Mouse (Mus musculus) liver, embryonic 13.5 days (tissue): ENCODE data around the gene 4930451I11Rik. TPM values are rescaled to one million over a fixed set of nuclear protein-coding genes. Genes with fewer than 3 reads are reported as not detected.
A peak's percentile ranks its signal among the peaks of the same experiment; 100 is the strongest.

Experiments
- ATAC-seq: fragments of 200-750 bp; cut with Nextera tagmentation; 2 replicates; pipeline ENCODE4 v1.8.0; 2017; ENCODE audit warnings: low read depth, mild to moderate bottlenecking, moderate number of reproducible peaks, moderate library complexity
- DNase-seq: peaks from one replicate; pipeline ENCODE4 v3.0.0; 2022
- H3K27ac ChIP-seq: fragments of 300-500 bp; sonication (generic); 2 replicates; pipeline ENCODE4 v1.5.1; 2015; ENCODE audit warnings: moderate library complexity, mild to moderate bottlenecking, inconsistent platforms
- H3K27me3 ChIP-seq: fragments of 300-500 bp; sonication (generic); 2 replicates; pipeline ENCODE4 v1.6.1; 2015; ENCODE audit warnings: mild to moderate bottlenecking, inconsistent platforms
- H3K36me3 ChIP-seq: fragments of 300-500 bp; sonication (generic); 2 replicates; pipeline ENCODE4 v1.6.1; 2015; ENCODE audit warnings: mild to moderate bottlenecking, inconsistent platforms
- H3K4me1 ChIP-seq: fragments of 300-500 bp; sonication (generic); replicated peaks from 2 replicates; pipeline ENCODE4 v1.6.1; 2015; ENCODE audit warnings: inconsistent platforms
- H3K4me2 ChIP-seq: fragments of 300-500 bp; sonication (generic); 2 replicates; pipeline ENCODE4 v1.6.1; 2015; ENCODE audit warnings: inconsistent platforms, mild to moderate bottlenecking, moderate library complexity
- H3K4me3 ChIP-seq: fragments of 300-500 bp; sonication (generic); replicated peaks from 2 replicates; pipeline ENCODE4 v1.5.1; 2015; ENCODE audit warnings: mild to moderate bottlenecking, inconsistent platforms
- H3K9ac ChIP-seq: fragments of 300-500 bp; sonication (generic); 2 replicates; pipeline ENCODE4 v1.6.1; 2015; ENCODE audit warnings: mild to moderate bottlenecking, inconsistent platforms
- H3K9me3 ChIP-seq: fragments of 300-500 bp; sonication (generic); replicated peaks from 2 replicates; pipeline ENCODE4 v1.6.1; 2016; ENCODE audit warnings: inconsistent platforms
- WGBS: fragments of 180-500 bp; shearing (Covaris S2); methylation state at CpG from one replicate; pipeline ENCODE4 v1.1.7; 2015; ENCODE audit not compliant: insufficient replicate concordance; 5-methylcytosine and 5-hydroxymethylcytosine counted together
- polyA plus RNA-seq: library from polyadenylated mRNA; unstranded; fragments of >200 nt; fragmentation: Nextera tagmentation; extraction: Ambion mirVana; gene quantifications from 2 replicates; pipeline ENCODE4 v1.2.1, GENCODE M21; 2015

4930451I11Rik gene
- polyA plus RNA-seq, 1 experiment from 2014 or later, result not detected

- peak overlapping the region; percentile 78 for H3K4me3 ChIP-seq
These were observed 32.4 kb downstream of the 4930451I11Rik start for GRCm38 (mm10) chr7:126799050-126799467.

GRCm38 (mm10) chr7:126798127-126799049 lies 33.1 kb downstream of the 4930451I11Rik start:
- Histone ChIP-seq H3K27me3 (no peaks in the 10 kb centered on the region), H3K9ac (peak overlapping the region; percentile 79), H3K4me3 (peak overlapping the region; percentile 78), H3K4me1 (peaks cover 81% of the 10 kb centered on the region), H3K9me3 (no peaks in the 10 kb centered on the region), H3K4me2 (peak overlapping the region; percentile 95), H3K36me3 (peaks cover 34% of the 10 kb centered on the region), H3K27ac (peak overlapping the region; percentile 92)
- DNase-seq (peak; percentile 46), ATAC-seq (peak; percentile 32)
- WGBS, result under 1% methylated on average over 40 of the region's 40 CpGs

More at GRCm38 (mm10) chr7:126799050-126799467, 32.4 kb downstream of the 4930451I11Rik start:
- ATAC-seq (peak; percentile 93), DNase-seq (peak; percentile 95)
- no peaks in the 10 kb centered on the region for H3K9me3 ChIP-seq
- under 1% methylated on average over 30 of the region's 36 CpGs for WGBS
- peaks cover 34% of the 10 kb centered on the region for H3K36me3 ChIP-seq
- peak overlapping the region; percentile 79 for H3K9ac ChIP-seq
- peak overlapping the region; percentile 95 for H3K4me2 ChIP-seq
- H3K4me1 ChIP-seq, result peaks cover 82% of the 10 kb centered on the region
- peak overlapping the region; percentile 92 for H3K27ac ChIP-seq
- H3K27me3 ChIP-seq, result no peaks in the 10 kb centered on the region

- H3K9me3 ChIP-seq, result no peaks in the 10 kb centered on the region
- ATAC-seq, result peak; percentile 2; the same call in 1 of the 2 replicates
- peak within 1 kb of the TSS; percentile 95 for H3K4me2 ChIP-seq
- H3K9ac ChIP-seq, result peak within 1 kb of the TSS; percentile 79
- H3K36me3 ChIP-seq, result peaks cover 34% of the 10 kb centered on the region
- peak within 1 kb of the TSS; percentile 92 for H3K27ac ChIP-seq
- no peaks in the 10 kb centered on the region for H3K27me3 ChIP-seq
- 8% methylated on average over 21 of the region's 21 CpGs for WGBS
- H3K4me1 ChIP-seq, result peaks cover 81% of the 10 kb centered on the region
- peak within 1 kb of the TSS; percentile 78 for H3K4me3 ChIP-seq
- DNase-seq, result peak; percentile 47
These were observed 33.9 kb downstream of the 4930451I11Rik start, which contains the start of gene Fam57b for GRCm38 (mm10) chr7:126797411-126798126. Gene Fam57b (plus strand): TSS chr7:126797668.

- ATAC-seq (no peak), DNase-seq (no peak)
These were observed 35.0 kb downstream of the 4930451I11Rik start for GRCm38 (mm10) chr7:126796350-126796932.

GRCm38 (mm10) chr7:126795387-126796317 lies 35.8 kb downstream of the 4930451I11Rik start:
- Histone ChIP-seq H3K4me3 (no peak overlapping the region), H3K4me2 (no peak overlapping the region), H3K9ac (no peak overlapping the region), H3K27me3 (no peaks in the 10 kb centered on the region), H3K27ac (peak overlapping the region; percentile 92; the same call in 1 of the 2 replicates), H3K9me3 (no peaks in the 10 kb centered on the region), H3K36me3 (peaks cover 35% of the 10 kb centered on the region), H3K4me1 (peaks cover 81% of the 10 kb centered on the region)
- no peak for DNase-seq
- 77% methylated on average over 16 of the region's 16 CpGs for WGBS
- ATAC-seq, result no peak

More at GRCm38 (mm10) chr7:126796350-126796932, 35.0 kb downstream of the 4930451I11Rik start:
- H3K9ac ChIP-seq, result peak overlapping the region; percentile 79
- H3K27ac ChIP-seq, result peak overlapping the region; percentile 92
- peaks cover 80% of the 10 kb centered on the region for H3K4me1 ChIP-seq
- no peaks in the 10 kb centered on the region for H3K27me3 ChIP-seq
- H3K4me2 ChIP-seq, result peak overlapping the region; percentile 95
- H3K36me3 ChIP-seq, result peaks cover 34% of the 10 kb centered on the region
- 77% methylated on average over 8 of the region's 8 CpGs for WGBS
- 0 out of 2 replicates have a peak overlapping the region, but pooled peaks have one; percentile 78 for H3K4me3 ChIP-seq
- H3K9me3 ChIP-seq, result no peaks in the 10 kb centered on the region

- ATAC-seq (no peak), DNase-seq (no peak)
- Histone ChIP-seq H3K27ac (no peak overlapping the region), H3K9ac (no peak overlapping the region), H3K4me3 (no peak overlapping the region), H3K4me1 (peaks cover 80% of the 10 kb centered on the region), H3K27me3 (no peaks in the 10 kb centered on the region), H3K9me3 (no peaks in the 10 kb centered on the region), H3K36me3 (peaks cover 49% of the 10 kb centered on the region), H3K4me2 (no peak overlapping the region)
- 47% methylated on average over 4 of the region's 4 CpGs for WGBS
These were observed 37.2 kb downstream of the 4930451I11Rik start for GRCm38 (mm10) chr7:126794271-126794605.

- no peaks in the 10 kb centered on the region for H3K9me3 ChIP-seq
- H3K4me3 ChIP-seq, result no peak overlapping the region
- peaks cover 55% of the 10 kb centered on the region for H3K36me3 ChIP-seq
- 0 out of 2 replicates have a peak overlapping the region, but pooled peaks have one; percentile 99 for H3K9ac ChIP-seq
- ATAC-seq (no peak), DNase-seq (no peak)
- 70% methylated on average over 4 of the region's 4 CpGs for WGBS
- peaks cover 80% of the 10 kb centered on the region for H3K4me1 ChIP-seq
- peak overlapping the region; percentile 88 for H3K4me2 ChIP-seq
- H3K27ac ChIP-seq, result peak overlapping the region; percentile 93
- H3K27me3 ChIP-seq, result no peaks in the 10 kb centered on the region
These were observed 37.8 kb downstream of the 4930451I11Rik start for GRCm38 (mm10) chr7:126793456-126794270.

GRCm38 (mm10) chr7:126792721-126793443 lies 38.6 kb downstream of the 4930451I11Rik start:
- peak overlapping the region; percentile 99 for H3K9ac ChIP-seq
- H3K4me1 ChIP-seq, result peaks cover 73% of the 10 kb centered on the region
- DNase-seq (no peak), ATAC-seq (peak; percentile 11; the same call in 1 of the 2 replicates)
- 18% methylated on average over 11 of the region's 11 CpGs for WGBS
- H3K4me3 ChIP-seq, result peak overlapping the region; percentile 94
- no peaks in the 10 kb centered on the region for H3K27me3 ChIP-seq
- no peaks in the 10 kb centered on the region for H3K9me3 ChIP-seq
- H3K36me3 ChIP-seq, result peaks cover 63% of the 10 kb centered on the region
- peak overlapping the region; percentile 93 for H3K27ac ChIP-seq
- peak overlapping the region; percentile 88 for H3K4me2 ChIP-seq
